Mouse (Mus musculus): Measurements from ENCODE around the gene Asb8.

Asb8 gene

GRCm38 (mm10) chr15:98155272-98155671 lies 10.2 kb downstream of the Asb8 start:
- in situ Hi-C loops (cut with MboI): no loop called here

- in situ Hi-C loops (cut with MboI): loop anchor here (5.0 kb wide), 1 partner anchor 62 kb away; the partner anchor contains the start of genes Pfkm and Senp1
These were observed 10.8 kb downstream of the Asb8 start for GRCm38 (mm10) chr15:98154631-98155030.

GRCm38 (mm10) chr15:98154146-98154545 lies 11.3 kb downstream of the Asb8 start:
- in situ Hi-C loops (cut with MboI): loop anchor here (5.0 kb wide), 1 partner anchor 62 kb away; the partner anchor contains the start of genes Pfkm and Senp1

- in situ Hi-C loops (cut with MboI): loop anchor here (5.0 kb wide), 1 partner anchor 61 kb away; the partner anchor contains the start of genes Pfkm and Senp1
These were observed 11.8 kb downstream of the Asb8 start for GRCm38 (mm10) chr15:98153625-98154024.

GRCm38 (mm10) chr15:98152916-98153315 lies 12.5 kb downstream of the Asb8 start:
- in situ Hi-C loops (cut with MboI): loop anchor here (5.0 kb wide), 1 partner anchor 61 kb away; the partner anchor contains the start of genes Pfkm and Senp1

GRCm38 (mm10) chr15:98149166-98149602 lies 16.2 kb downstream of the Asb8 start:
- in situ Hi-C loops (cut with MboI): no loop called here

- in situ Hi-C loops (cut with MboI): no loop called here
These were observed 17.1 kb downstream of the Asb8 start for GRCm38 (mm10) chr15:98148356-98148755.

- in situ Hi-C loops (cut with MboI): no loop called here
These were observed 19.8 kb downstream of the Asb8 start for GRCm38 (mm10) chr15:98145559-98146181.

- in situ Hi-C loops (cut with MboI): no loop called here
These were observed 20.4 kb downstream of the Asb8 start for GRCm38 (mm10) chr15:98144861-98145507.

GRCm38 (mm10) chr15:98142515-98142914 lies 22.9 kb downstream of the Asb8 start:
- in situ Hi-C loops (cut with MboI): no loop called here

GRCm38 (mm10) chr15:98140809-98141208 lies 24.6 kb downstream of the Asb8 start:
- in situ Hi-C loops (cut with MboI): no loop called here

- in situ Hi-C loops (cut with MboI): no loop called here
These were observed 25.7 kb downstream of the Asb8 start for GRCm38 (mm10) chr15:98139763-98140162.

GRCm38 (mm10) chr15:98136871-98137270 lies 28.6 kb downstream of the Asb8 start:
- in situ Hi-C loops (cut with MboI): no loop called here

- in situ Hi-C loops (cut with MboI): no loop called here
These were observed 29.8 kb downstream of the Asb8 start for GRCm38 (mm10) chr15:98135671-98136070.

- in situ Hi-C loops (cut with MboI): no loop called here
These were observed 30.8 kb downstream of the Asb8 start for GRCm38 (mm10) chr15:98134666-98135065.

GRCm38 (mm10) chr15:98134034-98134433 lies 31.4 kb downstream of the Asb8 start:
- in situ Hi-C loops (cut with MboI): no loop called here

GRCm38 (mm10) chr15:98133471-98133870 lies 32.0 kb downstream of the Asb8 start:
- in situ Hi-C loops (cut with MboI): no loop called here

- in situ Hi-C loops (cut with MboI): no loop called here
These were observed 33.3 kb downstream of the Asb8 start for GRCm38 (mm10) chr15:98131942-98132655.

GRCm38 (mm10) chr15:98131451-98131850 lies 34.0 kb downstream of the Asb8 start:
- in situ Hi-C loops (cut with MboI): no loop called here

- in situ Hi-C loops (cut with MboI): no loop called here
These were observed 34.4 kb downstream of the Asb8 start for GRCm38 (mm10) chr15:98131001-98131400.

- in situ Hi-C loops (cut with MboI): no loop called here
These were observed 44.6 kb downstream of the Asb8 start for GRCm38 (mm10) chr15:98120831-98121230.

- in situ Hi-C loops (cut with MboI): no loop called here
These were observed 46.1 kb downstream of the Asb8 start for GRCm38 (mm10) chr15:98119363-98119762.

GRCm38 (mm10) chr15:98116287-98116686 lies 49.1 kb downstream of the Asb8 start:
- in situ Hi-C loops (cut with MboI): no loop called here

Measured in mature B cell (primary cell).